Mouse (Mus musculus) T-cell, adult 66 days (primary cell): ENCODE measurements around the gene Dnah2. TPM values are rescaled to one million over a fixed set of nuclear protein-coding genes. Genes with fewer than 3 reads are reported as not detected.

Experiments
- total RNA-seq, 2 experiments: library from RNA; stranded (reverse); gene quantifications; 3 replicates in 1 of 2; 4 replicates in 1 of 2; pipeline ENCODE4 v1.2.4; 2023

Dnah2 gene
- total RNA-seq, result under 1 TPM; 0.03 TPM

DNA sequence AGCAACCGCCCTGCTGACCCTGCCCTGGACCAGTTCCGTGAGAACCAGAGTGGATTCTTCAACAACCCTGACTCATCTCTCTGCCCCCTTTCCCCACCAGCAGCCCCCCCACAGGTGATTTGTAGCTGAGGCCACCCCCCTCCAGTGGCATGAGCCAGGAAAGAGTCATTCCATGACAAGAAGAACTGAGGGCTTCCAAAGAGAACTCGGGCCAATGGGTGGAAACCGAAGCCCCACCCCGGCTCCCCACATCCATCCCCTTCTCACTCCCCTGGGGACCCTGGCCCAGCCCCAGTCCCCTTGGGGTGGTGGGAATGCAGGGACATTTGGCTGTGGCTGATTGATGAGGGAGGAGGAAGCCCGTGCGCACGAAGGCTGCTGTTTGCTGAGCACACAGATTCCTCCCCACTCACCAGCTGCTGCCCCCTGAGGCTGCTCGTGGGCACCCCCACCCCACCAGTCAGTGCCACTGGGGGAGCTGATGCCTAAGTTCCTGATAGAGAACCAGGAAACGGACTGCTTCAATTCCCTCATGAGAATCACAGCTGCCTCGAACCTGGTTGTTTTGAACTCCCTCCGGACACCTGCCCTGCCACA is at the start of gene Dnah2:
Gene Dnah2, minus strand, starts transcription at position 51 of the 597 bp plus-strand sequence.

GRCm38 (mm10) chr11:69580091-69580514 is 31.2 kb upstream of the Dnah2 start, which contains the start of the genes Wrap53 and Trp53:
TSS of gene Wrap53 (minus strand) at chr11:69580255.
TSS of gene Trp53 (plus strand) at chr11:69580359.

GRCm38 (mm10) chr11:69559851-69560765 is 11.2 kb upstream of the Dnah2 start, which contains the start of gene Efnb3:
TSS of gene Efnb3 (minus strand) at chr11:69560205.

DNA sequence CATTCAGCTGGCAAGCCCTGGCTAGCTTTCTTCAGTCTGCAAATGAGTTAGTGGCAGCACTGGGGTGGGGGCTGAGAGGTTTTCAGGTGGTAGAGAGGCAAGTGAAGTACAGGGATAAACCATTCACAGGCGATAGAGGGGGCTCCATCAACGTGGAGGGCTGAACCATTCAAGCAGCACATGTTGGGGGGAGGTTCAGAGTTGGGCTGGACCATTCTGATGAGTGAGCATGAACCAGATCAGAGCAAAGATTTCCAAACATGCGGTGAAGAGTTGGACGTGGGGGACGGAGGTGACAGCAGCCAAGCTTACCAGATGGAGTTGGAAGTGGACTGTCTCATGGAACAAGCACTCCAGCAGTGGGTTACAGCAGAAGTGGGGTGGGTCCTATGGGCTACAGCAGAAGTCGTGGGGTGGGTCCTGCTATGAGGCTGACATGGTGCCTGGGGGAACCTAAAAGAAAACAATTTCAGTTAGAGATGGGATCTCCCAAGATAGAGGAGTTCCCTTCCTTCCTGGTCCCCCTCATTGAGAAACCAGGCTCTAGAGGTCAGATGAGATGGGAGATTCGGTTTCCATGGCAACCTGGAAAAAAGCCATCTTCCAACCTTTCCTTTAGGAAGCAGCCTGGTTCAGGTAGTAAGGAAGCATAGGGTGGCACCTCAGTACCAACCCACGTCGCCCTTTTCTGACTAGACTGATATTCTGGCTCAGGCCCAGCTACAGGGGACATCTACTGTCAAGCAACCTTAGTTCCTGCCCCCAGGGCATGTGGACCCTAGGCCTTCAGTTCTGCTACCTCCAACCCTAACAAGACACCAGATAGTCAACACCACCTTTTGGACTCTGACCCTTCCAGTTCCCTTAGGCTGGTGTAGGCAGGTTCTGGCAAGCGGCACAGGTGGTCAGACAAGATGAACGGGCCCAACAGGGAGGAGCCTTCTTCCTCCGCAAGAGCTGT is 135.4 kb downstream of the Dnah2 start, which contains the start of gene Kdm6b:
Gene Kdm6b, minus strand, starts transcription at position 455 of the 961 bp plus-strand sequence.

DNA sequence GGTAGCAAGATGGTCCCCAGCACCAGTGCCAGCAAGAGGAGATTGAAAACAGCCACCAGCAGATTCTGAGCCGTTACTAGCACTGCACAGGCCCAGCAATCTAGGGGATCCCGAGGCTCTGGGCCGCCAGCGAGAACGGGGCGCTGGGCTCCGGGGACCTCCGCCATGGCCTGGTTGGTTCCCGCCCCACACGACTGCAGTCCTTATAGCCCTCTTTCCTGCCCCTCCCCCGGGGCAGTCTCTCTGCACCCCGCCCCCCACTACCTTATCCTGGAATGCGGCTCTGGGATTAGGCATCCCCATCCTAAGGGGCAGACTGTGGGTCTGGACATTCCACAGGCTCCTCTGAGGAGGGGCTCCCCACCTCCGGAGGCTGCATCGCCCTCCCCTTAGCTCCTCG is 150.9 kb downstream of the Dnah2 start, which contains the start of gene Tmem88:
Gene Tmem88, minus strand, starts transcription at position 176 of the 400 bp plus-strand sequence.

DNA sequence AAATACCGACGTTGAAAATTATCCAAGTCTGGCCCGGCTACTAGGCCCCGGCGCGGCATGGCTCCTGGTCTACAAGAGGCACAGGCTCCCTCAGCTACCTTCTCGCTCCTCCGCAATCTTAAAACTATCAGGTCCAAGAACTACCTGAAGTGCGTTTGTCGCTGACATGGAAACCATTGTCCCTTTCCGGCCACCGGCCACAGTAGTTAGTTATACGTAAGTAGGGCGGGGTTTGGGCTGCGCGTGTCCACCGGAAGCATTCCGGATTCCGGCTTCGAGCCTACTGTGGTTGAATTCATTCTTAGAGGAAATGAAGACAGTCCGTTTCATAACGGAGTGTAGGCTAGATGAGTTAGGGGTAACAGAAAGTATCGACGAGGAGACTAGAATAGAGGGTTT is 153.7 kb downstream of the Dnah2 start, which contains the start of the genes Naa38 and Cyb5d1:
Gene Naa38, plus strand, starts transcription at position 253 of the 399 bp plus-strand sequence.
Gene Cyb5d1, minus strand, starts transcription at position 397 of the 399 bp plus-strand sequence.

Other genes starting within 250 kb of the Dnah2 start
- gene Cntrob, start 225.3 kb downstream of the Dnah2 start, total RNA-seq, result 10 to 100 TPM; 13.4 to 18.0 TPM
- 10 to 100 TPM; 22.6 to 26.6 TPM for gene Trappc1, start 225.1 kb downstream of the Dnah2 start, total RNA-seq
- gene Kcnab3, start 222.9 kb downstream of the Dnah2 start, total RNA-seq, result 1 to 10 TPM; 1.1 to 1.8 TPM
- 1 to 10 TPM; 1.5 to 2.4 TPM for gene Rnf227, start 208.6 kb downstream of the Dnah2 start, total RNA-seq
- 100 to 1,000 TPM; 777 to 802 TPM for gene Chd3, start 179.7 kb downstream of the Dnah2 start, total RNA-seq
- 10 to 100 TPM; 33.0 to 46.3 TPM for gene Naa38, start 153.6 kb downstream of the Dnah2 start, total RNA-seq
- 10 to 100 TPM; 24.6 to 31.6 TPM for gene Cyb5d1, start 153.5 kb downstream of the Dnah2 start, total RNA-seq
- gene Tmem88, start 150.9 kb downstream of the Dnah2 start, total RNA-seq, result 1 to 10 TPM; 7.2 to 8.1 TPM
- gene Kdm6b, start 135.4 kb downstream of the Dnah2 start, total RNA-seq, result 100 to 1,000 TPM; 135 to 162 TPM
- gene Efnb3, start 11.1 kb upstream of the Dnah2 start, total RNA-seq, result 1 to 10 TPM in 1 of 2 experiments, under 1 TPM in 1; 0.86 to 1.5 TPM
- 10 to 100 TPM; 16.2 TPM for gene Wrap53, start 31.1 kb upstream of the Dnah2 start, total RNA-seq
- 100 to 1,000 TPM; 146 to 161 TPM for gene Trp53, start 31.2 kb upstream of the Dnah2 start, total RNA-seq
- gene Atp1b2, start 56.8 kb upstream of the Dnah2 start, total RNA-seq, result 1 to 10 TPM; 1.3 to 3.2 TPM
- gene Shbg, start 68.8 kb upstream of the Dnah2 start, total RNA-seq, result not detected
- gene Sat2, start 72.9 kb upstream of the Dnah2 start, total RNA-seq, result not detected
- gene Fxr2, start 83.9 kb upstream of the Dnah2 start, total RNA-seq, result 10 to 100 TPM; 77.7 to 93.7 TPM
- gene Sox15, start 106.2 kb upstream of the Dnah2 start, total RNA-seq, result under 1 TPM; 0.71 to 0.90 TPM
- gene Mpdu1, start 113.5 kb upstream of the Dnah2 start, total RNA-seq, result 10 to 100 TPM; 69.8 to 73.0 TPM
- 10 to 100 TPM; 13.1 to 17.2 TPM for gene Cd68, start 117.0 kb upstream of the Dnah2 start, total RNA-seq
- 100 to 1,000 TPM; 875 to 923 TPM for gene Eif4a1, start 123.3 kb upstream of the Dnah2 start, total RNA-seq
- gene Senp3, start 133.0 kb upstream of the Dnah2 start, total RNA-seq, result 100 to 1,000 TPM in 1 of 2 experiments, 10 to 100 TPM in 1; 99.8 to 112 TPM
- gene Tnfsf13, start 136.7 kb upstream of the Dnah2 start, total RNA-seq, result not detected
- 1 to 10 TPM in 1 of 2 experiments, under 1 TPM in 1; 0.47 to 1.3 TPM for gene Tnfsf12, start 146.7 kb upstream of the Dnah2 start, total RNA-seq
- gene Tnfsfm13, start 147.0 kb upstream of the Dnah2 start, total RNA-seq, result under 1 TPM in 1 of 2 experiments, not detected in 1; 0.36 TPM
- 100 to 1,000 TPM; 156 to 172 TPM for gene Polr2a, start 209.5 kb upstream of the Dnah2 start, total RNA-seq
- gene Slc35g3, start 212.9 kb upstream of the Dnah2 start, total RNA-seq, result not detected
- gene Zbtb4, start 216.8 kb upstream of the Dnah2 start, total RNA-seq, result 10 to 100 TPM; 46.9 to 48.0 TPM
- 1 to 10 TPM; 3.7 to 4.6 TPM for gene Chrnb1, start 246.8 kb upstream of the Dnah2 start, total RNA-seq